Mouse (Mus musculus) spleen, postnatal 0 days (tissue): ENCODE results near the gene Gm11009. TPM values are rescaled to one million over a fixed set of nuclear protein-coding genes. Genes with fewer than 3 reads are reported as not detected.

Experiments
- polyA plus RNA-seq: library from polyadenylated mRNA; unstranded; fragments of >200 nt; fragmentation: Nextera tagmentation; extraction: Ambion mirVana; gene quantifications from 2 replicates; pipeline ENCODE4 v1.2.1, GENCODE M21; 2015

Gm11009 gene
- polyA plus RNA-seq, result not detected in 2 replicates

GRCm38 (mm10) chr2:176319394-176319793, at the start of gene Gm11009:
TSS of gene Gm11009 (minus strand) at chr2:176319494.

Other genes with a start within 250 kb of the Gm11009 start
- 0.15 and 0.49 TPM in 2 replicates for gene Gm2004, start 169.7 kb downstream of the Gm11009 start, polyA plus RNA-seq
- 3.6 and 8.3 TPM in 2 replicates for gene 2210418O10Rik, start 92.9 kb downstream of the Gm11009 start, polyA plus RNA-seq
- 4.1 and 5.9 TPM in 2 replicates for gene Gm14435, start 104.1 kb upstream of the Gm11009 start, polyA plus RNA-seq
- gene Gm14434, start 167.3 kb upstream of the Gm11009 start, polyA plus RNA-seq, result 4.5 and 7.7 TPM in 2 replicates
- not detected in 2 replicates for gene Zfp967, start 201.6 kb upstream of the Gm11009 start, polyA plus RNA-seq